Mouse (Mus musculus) T-cell, adult 2 months (primary cell): ENCODE measurements at regions not wholly inside any gene's neighbourhood (a gene's known extent, or its start where the extent isn't known, plus 50 kb on each side); places are given as distances from the start of the nearest gene placed in this dataset.

Source experiments
- DNase-seq: peaks from one replicate; pipeline ENCODE4 v3.0.0; 2022; ENCODE audit warnings: low spot score

- no peak for DNase-seq
Measured at GRCm38 (mm10) chr4:124178401-124179018, 260.7 kb upstream of the 4930535I16Rik start.

GRCm38 (mm10) chr4:124175531-124175930, 257.7 kb upstream of the 4930535I16Rik start:
- no peak for DNase-seq

DNA sequence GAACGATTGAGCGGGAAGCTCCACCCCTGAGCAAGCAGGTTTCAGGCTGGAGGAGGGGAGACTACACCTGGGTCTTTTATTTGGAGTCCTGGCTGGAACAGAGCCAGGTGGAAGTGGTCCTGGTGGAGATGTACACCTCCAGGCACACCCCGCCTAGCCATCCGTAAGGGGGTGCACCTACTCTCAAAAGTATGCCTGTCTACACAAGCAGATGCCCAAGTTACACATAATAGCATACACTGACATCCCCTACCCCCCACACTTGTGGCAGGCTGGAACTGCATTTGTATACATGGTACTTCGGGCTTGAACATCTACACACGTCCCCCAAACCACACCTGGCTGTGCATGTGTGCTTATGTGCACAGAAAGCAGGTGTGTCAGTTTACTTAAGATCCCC, 236.8 kb upstream of the 4930535I16Rik start:
- no peak for DNase-seq

DNA sequence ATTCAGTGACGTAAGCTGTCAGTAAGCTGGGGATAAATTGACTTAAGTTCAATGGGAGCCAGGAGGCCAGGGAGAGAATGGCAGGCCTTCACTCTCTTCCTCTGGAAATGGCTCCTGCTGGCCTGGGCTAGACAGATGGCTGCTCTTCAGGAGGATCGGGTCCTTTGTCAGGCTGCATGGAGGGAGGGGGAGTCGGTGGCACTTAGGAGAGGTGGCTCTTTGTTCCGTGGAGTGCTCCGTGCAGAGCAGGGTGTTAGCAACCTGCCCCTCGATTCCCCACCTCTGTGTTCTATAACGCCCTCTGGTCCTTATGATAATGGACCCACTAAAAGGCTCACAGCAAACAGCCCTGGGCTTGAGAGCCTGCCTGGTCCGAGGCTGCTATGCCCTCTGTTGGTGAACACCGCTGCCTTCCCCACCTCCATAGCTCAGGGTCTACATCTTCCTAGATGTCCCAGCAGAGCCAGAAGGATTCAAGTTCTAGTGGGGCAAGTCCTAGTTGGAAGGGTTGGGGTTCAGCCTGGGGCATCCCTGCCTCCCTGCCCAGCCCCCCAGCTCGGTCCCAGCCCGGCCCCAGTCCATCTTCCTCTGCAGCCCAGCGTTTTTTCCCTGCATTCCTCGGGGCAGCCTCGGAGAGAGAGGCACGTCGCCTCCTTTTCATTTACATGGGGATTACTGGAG, 232.1 kb upstream of the 4930535I16Rik start:
- DNase-seq: no peak

GRCm38 (mm10) chr4:124149037-124149436, 231.2 kb upstream of the 4930535I16Rik start:
- no peak for DNase-seq

- no peak for DNase-seq
Measured at GRCm38 (mm10) chr4:124147276-124147675, 229.5 kb upstream of the 4930535I16Rik start.

GRCm38 (mm10) chr4:124146135-124146534, 228.3 kb upstream of the 4930535I16Rik start:
- DNase-seq: no peak

DNA sequence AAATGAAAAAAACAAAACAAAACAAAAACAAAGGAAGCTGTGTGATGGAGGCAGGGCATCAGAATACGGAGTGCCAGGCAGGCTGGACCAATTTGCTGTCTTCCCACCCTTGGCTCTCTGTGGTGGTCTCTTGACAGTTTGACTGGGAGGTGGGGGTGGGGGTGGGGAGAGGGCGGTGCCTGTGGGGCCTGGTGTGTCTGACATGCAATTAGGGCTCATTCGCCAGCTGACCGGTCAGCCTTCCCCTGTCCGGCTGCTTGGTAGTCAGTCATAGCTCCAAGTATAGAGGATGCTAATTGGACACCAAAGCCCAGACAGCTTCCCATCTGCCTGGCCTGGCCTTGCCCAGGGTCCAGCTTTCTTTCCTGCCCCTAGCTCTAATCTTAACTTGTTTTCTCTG, 225.8 kb upstream of the 4930535I16Rik start:
- DNase-seq: no peak

DNA sequence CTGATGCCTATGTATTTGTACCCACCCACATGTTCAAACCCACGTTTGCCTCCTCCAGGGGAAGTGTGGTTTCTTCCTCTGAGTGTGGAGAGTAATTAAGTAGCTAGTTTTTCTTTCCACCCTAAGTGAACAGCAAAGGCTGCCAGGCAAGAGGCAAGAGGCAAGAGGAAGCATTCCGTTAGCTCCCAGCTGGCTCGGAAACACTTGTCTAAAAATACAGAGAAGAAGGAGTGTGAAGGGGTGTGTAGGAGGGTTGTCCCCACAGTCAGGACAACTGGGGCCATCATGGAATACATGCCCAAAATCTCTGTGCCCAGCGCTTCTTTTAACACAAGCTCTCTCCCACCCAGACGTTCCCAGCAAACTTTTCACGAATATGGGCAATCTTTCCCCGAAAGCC, 225.4 kb upstream of the 4930535I16Rik start:
- DNase-seq: no peak

- DNase-seq: peak; percentile 22
Measured at GRCm38 (mm10) chr4:124142083-124142482, 224.3 kb upstream of the 4930535I16Rik start.

DNA sequence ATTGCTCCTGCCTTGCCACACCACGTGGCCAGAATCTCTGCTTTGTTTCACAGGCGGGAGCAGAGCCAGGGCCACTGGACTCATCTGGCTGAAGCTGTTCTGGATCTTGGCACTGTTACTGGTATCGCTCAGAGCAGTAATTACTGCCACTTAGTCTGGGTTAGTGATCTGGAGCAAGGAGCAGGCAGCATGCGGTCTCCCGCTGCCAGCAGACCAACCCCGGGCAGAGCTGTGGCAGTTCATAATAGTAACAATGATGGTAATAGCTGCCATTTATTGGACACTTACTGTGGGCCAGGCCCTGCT, 217.3 kb upstream of the 4930535I16Rik start:
- DNase-seq: no peak

DNA sequence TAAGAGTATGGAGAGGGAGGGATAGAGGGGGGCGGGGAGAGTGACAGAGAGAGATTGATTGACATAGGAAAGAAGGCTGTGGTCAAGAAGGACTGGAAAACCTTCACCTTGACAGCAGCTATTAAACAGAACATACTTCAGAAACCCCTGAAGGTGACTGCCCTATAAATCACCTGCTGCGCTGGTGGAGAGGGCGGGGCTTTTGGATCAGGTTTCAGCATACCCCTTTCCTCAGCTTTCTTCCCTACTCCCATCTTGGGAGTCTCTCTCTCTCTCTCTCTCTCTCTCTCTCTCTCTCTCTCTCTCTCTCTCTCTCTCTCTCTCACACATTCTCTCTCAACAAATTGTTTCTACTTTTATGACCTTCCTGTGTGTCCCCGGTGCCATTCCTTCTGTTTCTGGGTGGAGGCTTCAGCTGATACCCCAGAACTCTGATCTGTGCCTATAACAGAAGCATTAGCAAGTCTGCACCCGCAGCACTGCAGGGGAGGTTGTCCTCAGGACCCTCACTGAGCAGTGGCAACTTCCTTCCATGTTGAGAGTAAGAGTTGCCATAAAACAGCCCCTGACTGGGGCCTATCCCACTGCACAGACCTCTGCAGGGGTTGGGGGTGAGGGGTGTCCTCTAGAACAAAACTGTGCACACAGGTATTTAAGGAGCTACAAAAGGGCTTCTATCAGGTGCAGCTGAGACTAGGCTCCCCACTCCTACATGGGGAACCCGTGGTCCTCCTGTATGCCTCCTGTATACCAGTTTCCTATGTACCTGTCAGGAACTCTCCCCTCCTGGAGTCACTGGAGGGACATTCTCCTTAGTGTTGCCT, 216.7 kb upstream of the 4930535I16Rik start:
- DNase-seq: no peak

DNA sequence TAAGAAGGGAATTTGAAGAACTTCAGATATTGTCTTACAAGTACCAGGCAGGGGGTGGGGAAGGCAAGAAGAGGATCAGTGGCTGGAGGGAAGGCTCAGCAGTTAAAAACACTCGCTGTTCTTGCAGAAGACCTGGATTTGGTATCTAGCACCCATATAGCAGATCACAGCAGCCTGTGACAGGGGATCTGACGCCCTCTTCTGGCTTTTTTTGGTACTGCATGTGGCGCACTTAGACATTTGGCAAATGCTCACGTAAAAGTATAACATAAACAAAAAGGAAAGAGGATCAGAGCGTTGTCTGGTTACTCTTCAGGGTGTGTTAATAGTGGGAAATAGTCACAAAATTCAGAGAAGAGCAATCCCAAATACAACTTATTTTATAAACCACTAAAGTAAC, 213.1 kb upstream of the 4930535I16Rik start:
- DNase-seq: no peak

GRCm38 (mm10) chr4:124126258-124126657, 208.4 kb upstream of the 4930535I16Rik start:
- no peak for DNase-seq

DNA sequence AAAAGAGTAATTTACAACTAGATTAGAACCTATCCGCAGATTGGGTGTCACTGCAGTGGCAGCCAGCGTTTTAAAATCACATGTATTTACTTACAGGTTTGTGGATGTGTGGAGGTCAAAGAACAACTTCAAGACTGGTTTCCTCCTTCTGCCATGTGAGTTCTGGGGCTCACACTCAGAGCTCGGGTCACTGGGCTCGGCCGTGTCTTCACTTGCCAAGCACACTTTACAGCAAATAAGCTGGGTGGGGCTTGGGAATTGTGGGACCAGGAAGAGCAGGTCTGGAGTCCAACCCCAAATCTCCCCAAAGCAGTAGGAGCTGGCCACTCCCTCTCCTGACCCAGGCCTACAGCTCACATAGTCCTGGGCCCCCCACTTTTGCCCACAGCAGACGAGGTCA, 202.5 kb upstream of the 4930535I16Rik start:
- no peak for DNase-seq

- DNase-seq: no peak
Measured at GRCm38 (mm10) chr4:124113856-124114345, 196.1 kb upstream of the 4930535I16Rik start.

GRCm38 (mm10) chr4:124110705-124111104, 192.9 kb upstream of the 4930535I16Rik start:
- DNase-seq: no peak

DNA sequence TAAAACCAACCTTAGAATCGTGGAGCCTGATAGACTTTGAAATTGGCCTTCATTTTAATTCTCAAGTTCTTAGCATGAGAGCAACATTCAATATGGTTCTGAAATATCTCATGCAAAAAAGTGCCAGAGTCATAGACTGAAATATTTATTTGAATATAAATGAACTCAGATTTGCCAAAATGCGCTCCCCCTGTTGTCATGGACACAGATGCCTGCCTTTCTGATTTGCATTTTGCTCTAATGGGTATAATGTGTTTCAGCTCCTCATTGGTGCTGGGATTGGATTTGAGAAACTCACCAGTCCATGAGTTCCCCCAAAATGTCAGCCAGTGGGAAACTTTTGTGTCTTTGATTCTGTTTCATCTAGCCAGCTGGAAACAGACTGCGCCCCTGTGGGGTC, 191.5 kb upstream of the 4930535I16Rik start:
- DNase-seq: no peak

GRCm38 (mm10) chr4:124102684-124103083, 184.9 kb upstream of the 4930535I16Rik start:
- peak; percentile 1 for DNase-seq

- no peak for DNase-seq
Measured at GRCm38 (mm10) chr4:124086801-124087200, 169.0 kb upstream of the 4930535I16Rik start.

- DNase-seq: no peak
Measured at GRCm38 (mm10) chr4:124086254-124086653, 168.4 kb upstream of the 4930535I16Rik start.

DNA sequence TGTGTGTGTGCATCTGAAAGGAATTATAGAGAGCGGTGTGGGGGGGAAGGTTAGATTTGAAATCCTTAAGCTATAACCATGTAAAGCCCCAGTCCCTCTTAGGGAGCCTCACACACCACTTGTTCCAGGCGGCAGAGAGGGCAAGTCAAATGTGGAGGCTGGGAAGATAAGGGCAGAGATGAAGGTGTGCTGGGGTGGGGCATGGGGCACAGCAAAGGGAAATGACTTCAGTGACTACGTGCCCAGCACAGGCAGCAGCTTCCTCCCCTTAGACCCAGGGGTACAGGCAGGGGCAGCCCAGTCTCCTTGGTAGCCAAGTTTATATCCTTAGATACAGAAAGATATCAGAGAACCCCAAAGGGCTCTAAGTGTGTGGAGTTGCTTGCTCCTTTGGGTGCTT, 161.8 kb upstream of the 4930535I16Rik start:
- no peak for DNase-seq

DNA sequence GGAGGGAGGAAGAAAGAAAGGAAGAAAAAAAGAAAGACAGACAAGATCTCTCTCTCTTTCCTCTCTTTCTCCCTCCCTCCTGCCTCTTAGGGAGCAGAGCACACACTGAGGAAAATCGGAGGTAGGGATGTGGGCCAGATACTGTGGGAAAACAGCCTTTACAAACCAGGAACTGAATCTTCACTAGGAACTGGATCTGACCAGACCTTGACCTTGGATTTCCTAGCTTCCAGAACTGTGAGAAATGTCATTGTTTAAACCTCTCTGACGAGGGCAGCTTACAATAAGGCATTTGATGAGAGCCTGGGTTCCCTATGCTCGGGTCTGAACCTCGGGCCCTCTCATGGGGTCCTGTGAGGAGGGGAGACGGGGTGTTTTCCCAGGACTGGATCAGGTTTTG, 157.7 kb upstream of the 4930535I16Rik start:
- no peak for DNase-seq
